Mouse (Mus musculus): Measurements from ENCODE around the gene Baz2b. TPM values are rescaled to one million over a fixed set of nuclear protein-coding genes. Genes with fewer than 3 reads are reported as not detected.
"Not testable (repeated sequence)": the region's sequence is repeated elsewhere in the genome, so short reads cannot be mapped to it uniquely, and the experiment has no call there.

The Baz2b gene
- polyA plus RNA-seq, 1 experiment from 2014 or later = 15.2 TPM

GRCm38 (mm10) chr2:60082984-60083636, 126.5 kb downstream of the Baz2b start:
- Histone ChIP-seq H3K4me2 (ENCODE audit: low read depth, low read length) (no peak overlapping the region), H3K27me3 (ENCODE audit: control insufficient read depth, insufficient read depth, low read depth, low read length) (no peaks in the 10 kb centered on the region), H3K9me3 (replicated peaks; ENCODE audit: control insufficient read depth, low read length) (no peaks in the 10 kb centered on the region), H3K4me3 (ENCODE audit: low read depth, low read length) (no peak overlapping the region), H3K36me3 (ENCODE audit: control insufficient read depth, insufficient read depth) (no peaks in the 10 kb centered on the region), H3K27ac (ENCODE audit: low read length) (no peak overlapping the region), H3K4me1 (ENCODE audit: control insufficient read depth, low read depth, low read length) (no peaks in the 10 kb centered on the region; the same call in 1 of the 2 replicates), H3K9ac (ENCODE audit: low read depth, low read length) (no peak overlapping the region)
- WGBS (ENCODE audit: insufficient replicate concordance) = 49% methylated on average over 7 of the region's 7 CpGs
- peak; percentile 32; the same call in 1 of the 2 replicates for ATAC-seq (ENCODE audit: low read depth)

GRCm38 (mm10) chr2:60082225-60082624, 127.4 kb downstream of the Baz2b start:
- H3K36me3 ChIP-seq (ENCODE audit: control insufficient read depth, insufficient read depth) = no peaks in the 10 kb centered on the region
- ATAC-seq (ENCODE audit: low read depth) = no peak
- H3K27ac ChIP-seq (ENCODE audit: low read length) = no peak overlapping the region
- no peaks in the 10 kb centered on the region for H3K9me3 ChIP-seq (replicated peaks; ENCODE audit: control insufficient read depth, low read length)
- no peaks in the 10 kb centered on the region; the same call in 1 of the 2 replicates for H3K4me1 ChIP-seq (ENCODE audit: control insufficient read depth, low read depth, low read length)
- H3K4me2 ChIP-seq (ENCODE audit: low read depth, low read length) = no peak overlapping the region
- no peak overlapping the region for H3K4me3 ChIP-seq (ENCODE audit: low read depth, low read length)
- H3K27me3 ChIP-seq (ENCODE audit: control insufficient read depth, insufficient read depth, low read depth, low read length) = no peaks in the 10 kb centered on the region
- 81% methylated on average over 4 of the region's 4 CpGs for WGBS (ENCODE audit: insufficient replicate concordance)
- H3K9ac ChIP-seq (ENCODE audit: low read depth, low read length) = no peak overlapping the region

GRCm38 (mm10) chr2:60080831-60081230, 128.8 kb downstream of the Baz2b start:
- no peak for ATAC-seq (ENCODE audit: low read depth)
- Histone ChIP-seq H3K4me3 (ENCODE audit: low read depth, low read length) (no peak overlapping the region), H3K9me3 (replicated peaks; ENCODE audit: control insufficient read depth, low read length) (no peaks in the 10 kb centered on the region), H3K27me3 (ENCODE audit: control insufficient read depth, insufficient read depth, low read depth, low read length) (no peaks in the 10 kb centered on the region), H3K4me2 (ENCODE audit: low read depth, low read length) (no peak overlapping the region), H3K36me3 (ENCODE audit: control insufficient read depth, insufficient read depth) (no peaks in the 10 kb centered on the region), H3K4me1 (ENCODE audit: control insufficient read depth, low read depth, low read length) (peaks cover 3% of the 10 kb centered on the region; the same call in 1 of the 2 replicates), H3K27ac (ENCODE audit: low read length) (no peak overlapping the region), H3K9ac (ENCODE audit: low read depth, low read length) (no peak overlapping the region)
- WGBS (ENCODE audit: insufficient replicate concordance) = 65% methylated on average over 4 of the region's 4 CpGs

- Histone ChIP-seq H3K4me2 (ENCODE audit: low read depth, low read length) (no peak overlapping the region), H3K36me3 (ENCODE audit: control insufficient read depth, insufficient read depth) (no peaks in the 10 kb centered on the region), H3K9me3 (replicated peaks; ENCODE audit: control insufficient read depth, low read length) (no peaks in the 10 kb centered on the region), H3K9ac (ENCODE audit: low read depth, low read length) (no peak overlapping the region), H3K4me1 (ENCODE audit: control insufficient read depth, low read depth, low read length) (peaks cover 9% of the 10 kb centered on the region), H3K27me3 (ENCODE audit: control insufficient read depth, insufficient read depth, low read depth, low read length) (no peaks in the 10 kb centered on the region), H3K27ac (ENCODE audit: low read length) (peak overlapping the region; percentile 16; the same call in 1 of the 2 replicates), H3K4me3 (ENCODE audit: low read depth, low read length) (no peak overlapping the region)
- ATAC-seq (ENCODE audit: low read depth) = no peak
- WGBS (ENCODE audit: insufficient replicate concordance) = 77% methylated on average over 9 of the region's 9 CpGs
Measured at GRCm38 (mm10) chr2:60077631-60078030, 132.0 kb downstream of the Baz2b start.

- Histone ChIP-seq H3K4me3 (ENCODE audit: low read depth, low read length) (no peak overlapping the region), H3K27ac (ENCODE audit: low read length) (0 out of 2 replicates have a peak overlapping the region, but pooled peaks have one; percentile 3), H3K9me3 (replicated peaks; ENCODE audit: control insufficient read depth, low read length) (no peaks in the 10 kb centered on the region), H3K4me1 (ENCODE audit: control insufficient read depth, low read depth, low read length) (peaks cover 9% of the 10 kb centered on the region), H3K36me3 (ENCODE audit: control insufficient read depth, insufficient read depth) (no peaks in the 10 kb centered on the region), H3K9ac (ENCODE audit: low read depth, low read length) (no peak overlapping the region), H3K4me2 (ENCODE audit: low read depth, low read length) (no peak overlapping the region), H3K27me3 (ENCODE audit: control insufficient read depth, insufficient read depth, low read depth, low read length) (no peaks in the 10 kb centered on the region)
- ATAC-seq (ENCODE audit: low read depth) = no peak
- 21% methylated on average over 7 of the region's 7 CpGs for WGBS (ENCODE audit: insufficient replicate concordance)
Measured at GRCm38 (mm10) chr2:60076800-60077199, 132.8 kb downstream of the Baz2b start.

GRCm38 (mm10) chr2:60076025-60076424, 133.6 kb downstream of the Baz2b start:
- no peak overlapping the region for H3K4me3 ChIP-seq (ENCODE audit: low read depth, low read length)
- H3K27ac ChIP-seq (ENCODE audit: low read length) = no peak overlapping the region
- H3K4me2 ChIP-seq (ENCODE audit: low read depth, low read length) = no peak overlapping the region
- 23% methylated on average over 1 of the region's 1 CpGs for WGBS (ENCODE audit: insufficient replicate concordance)
- no peaks in the 10 kb centered on the region for H3K36me3 ChIP-seq (ENCODE audit: control insufficient read depth, insufficient read depth)
- H3K4me1 ChIP-seq (ENCODE audit: control insufficient read depth, low read depth, low read length) = peaks cover 9% of the 10 kb centered on the region
- no peak for ATAC-seq (ENCODE audit: low read depth)
- no peaks in the 10 kb centered on the region for H3K27me3 ChIP-seq (ENCODE audit: control insufficient read depth, insufficient read depth, low read depth, low read length)
- no peaks in the 10 kb centered on the region for H3K9me3 ChIP-seq (replicated peaks; ENCODE audit: control insufficient read depth, low read length)
- no peak overlapping the region for H3K9ac ChIP-seq (ENCODE audit: low read depth, low read length)

- H3K36me3 ChIP-seq (ENCODE audit: control insufficient read depth, insufficient read depth); H3K27ac ChIP-seq (ENCODE audit: low read length); H3K27me3 ChIP-seq (ENCODE audit: control insufficient read depth, insufficient read depth, low read depth, low read length); H3K4me3 ChIP-seq (ENCODE audit: low read depth, low read length); H3K4me1 ChIP-seq (ENCODE audit: control insufficient read depth, low read depth, low read length); H3K4me2 ChIP-seq (ENCODE audit: low read depth, low read length); H3K9me3 ChIP-seq (replicated peaks; ENCODE audit: control insufficient read depth, low read length); H3K9ac ChIP-seq (ENCODE audit: low read depth, low read length): not testable (repeated sequence)
- ATAC-seq (ENCODE audit: low read depth) = peak; percentile 79
- WGBS (ENCODE audit: insufficient replicate concordance) = 18% methylated on average over 1 of the region's 1 CpGs
Measured at GRCm38 (mm10) chr2:60073798-60074197, 135.8 kb downstream of the Baz2b start.

- peak overlapping the region; percentile 71 for H3K27ac ChIP-seq (ENCODE audit: low read length)
- H3K4me2 ChIP-seq (ENCODE audit: low read depth, low read length) = no peak overlapping the region; the same call in 1 of the 2 replicates
- WGBS (ENCODE audit: insufficient replicate concordance) = 16% methylated on average over 8 of the region's 8 CpGs
- H3K9ac ChIP-seq (ENCODE audit: low read depth, low read length) = no peak overlapping the region
- H3K9me3 ChIP-seq (replicated peaks; ENCODE audit: control insufficient read depth, low read length) = no peaks in the 10 kb centered on the region
- H3K36me3 ChIP-seq (ENCODE audit: control insufficient read depth, insufficient read depth) = no peaks in the 10 kb centered on the region
- H3K4me1 ChIP-seq (ENCODE audit: control insufficient read depth, low read depth, low read length) = peaks cover 7% of the 10 kb centered on the region
- no peak overlapping the region for H3K4me3 ChIP-seq (ENCODE audit: low read depth, low read length)
- no peaks in the 10 kb centered on the region for H3K27me3 ChIP-seq (ENCODE audit: control insufficient read depth, insufficient read depth, low read depth, low read length)
- ATAC-seq (ENCODE audit: low read depth) = peak; percentile 47; the same call in 1 of the 2 replicates
Measured at GRCm38 (mm10) chr2:60071813-60072212, 137.8 kb downstream of the Baz2b start.

- H3K9me3 ChIP-seq (replicated peaks; ENCODE audit: control insufficient read depth, low read length) = no peaks in the 10 kb centered on the region
- H3K4me2 ChIP-seq (ENCODE audit: low read depth, low read length) = no peak overlapping the region
- H3K9ac ChIP-seq (ENCODE audit: low read depth, low read length) = no peak overlapping the region
- H3K27me3 ChIP-seq (ENCODE audit: control insufficient read depth, insufficient read depth, low read depth, low read length) = no peaks in the 10 kb centered on the region
- no peak overlapping the region for H3K4me3 ChIP-seq (ENCODE audit: low read depth, low read length)
- WGBS (ENCODE audit: insufficient replicate concordance) = 58% methylated on average over 5 of the region's 5 CpGs
- no peaks in the 10 kb centered on the region for H3K36me3 ChIP-seq (ENCODE audit: control insufficient read depth, insufficient read depth)
- peaks cover 5% of the 10 kb centered on the region for H3K4me1 ChIP-seq (ENCODE audit: control insufficient read depth, low read depth, low read length)
- no peak overlapping the region for H3K27ac ChIP-seq (ENCODE audit: low read length)
- ATAC-seq (ENCODE audit: low read depth) = no peak
Measured at GRCm38 (mm10) chr2:60070938-60071337, 138.7 kb downstream of the Baz2b start.
